Mouse (Mus musculus) lung, embryonic 15.5 days (tissue): ENCODE results near the gene Vamp5. TPM values are rescaled to one million over a fixed set of nuclear protein-coding genes. Genes with fewer than 3 reads are reported as not detected.

Experiments used
- ATAC-seq: fragments of 200-750 bp; cut with Nextera tagmentation; 2 replicates; pipeline ENCODE4 v1.8.0; 2017; ENCODE audit warnings: moderate number of reproducible peaks, borderline replicate concordance; ENCODE audit not compliant: low FRiP score, low TSS enrichment; ENCODE audit errors: extremely low read depth
- H3K27ac ChIP-seq: fragments of 300-500 bp; sonication (generic); 2 replicates; pipeline ENCODE4 v1.5.1; 2015; ENCODE audit warnings: moderate library complexity, mild to moderate bottlenecking, inconsistent platforms
- H3K27me3 ChIP-seq: fragments of 300-500 bp; sonication (generic); 2 replicates; pipeline ENCODE4 v1.6.1; 2015; ENCODE audit warnings: inconsistent platforms
- H3K36me3 ChIP-seq: fragments of 300-500 bp; sonication (generic); 2 replicates; pipeline ENCODE4 v1.6.1; 2015; ENCODE audit warnings: inconsistent platforms
- H3K4me1 ChIP-seq: fragments of 300-500 bp; sonication (generic); 2 replicates; pipeline ENCODE4 v1.6.1; 2015; ENCODE audit warnings: inconsistent platforms
- H3K4me2 ChIP-seq: fragments of 300-500 bp; sonication (generic); 2 replicates; pipeline ENCODE4 v1.6.1; 2015; ENCODE audit warnings: inconsistent platforms, mild to moderate bottlenecking, moderate library complexity
- H3K4me3 ChIP-seq: fragments of 300-500 bp; sonication (generic); 2 replicates; pipeline ENCODE4 v1.5.1; 2015; ENCODE audit warnings: mild to moderate bottlenecking, inconsistent platforms
- H3K9ac ChIP-seq: fragments of 300-500 bp; sonication (generic); 2 replicates; pipeline ENCODE4 v1.6.1; 2015; ENCODE audit warnings: inconsistent platforms
- H3K9me3 ChIP-seq: fragments of 300-500 bp; sonication (generic); 2 replicates; pipeline ENCODE4 v1.6.1; 2016; ENCODE audit warnings: inconsistent platforms
- WGBS: fragments of 180-500 bp; shearing (Covaris S2); methylation state at CpG from one replicate; pipeline ENCODE4 v1.1.7; 2015; 5-methylcytosine and 5-hydroxymethylcytosine counted together
- polyA plus RNA-seq: library from polyadenylated mRNA; unstranded; fragments of >200 nt; fragmentation: Nextera tagmentation; extraction: Ambion mirVana; gene quantifications from 2 replicates; pipeline ENCODE4 v1.2.1, GENCODE M21; 2015

The Vamp5 gene
- polyA plus RNA-seq, result 34.5 and 37.5 TPM in 2 replicates

DNA sequence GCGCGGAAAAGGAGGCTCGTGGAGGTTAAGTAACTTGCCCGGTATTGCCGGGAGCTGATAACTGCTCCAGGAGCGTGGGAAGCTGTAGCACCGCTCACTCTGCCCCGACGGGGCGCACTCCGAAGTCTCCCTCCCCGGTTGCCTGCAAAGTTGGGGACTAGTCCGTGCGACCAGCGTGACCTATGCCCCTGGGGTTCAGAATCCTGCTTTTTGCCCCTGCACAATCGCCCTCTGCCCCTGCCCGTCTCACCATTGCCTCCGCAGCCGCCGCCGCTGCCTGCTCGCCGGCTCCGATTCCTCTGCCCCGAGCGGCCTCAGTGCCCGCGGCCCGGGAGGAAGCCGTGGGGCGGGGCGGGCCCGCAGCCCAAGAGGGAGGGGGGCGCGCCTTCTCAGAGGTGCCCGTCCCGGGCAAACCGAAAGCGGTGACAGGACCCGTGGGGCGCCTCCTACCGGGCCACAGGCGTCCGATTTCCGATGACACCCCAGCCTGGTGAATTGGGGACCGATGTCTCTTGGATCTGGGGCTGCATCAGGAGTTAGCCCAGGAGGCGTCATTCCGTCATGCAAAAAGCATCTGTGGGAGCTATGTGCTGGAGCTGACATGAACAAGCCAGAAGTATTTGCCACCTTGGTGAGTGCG, at the start of gene Vamp5:
Gene Vamp5 (minus strand): TSS at position 338 of the 640 bp plus-strand sequence.
- Histone ChIP-seq H3K4me1 (0 out of 2 replicates have a peak, but pooled peaks cover 6% of the 10 kb centered on the region), H3K27ac (peak within 1 kb of the TSS; percentile 84), H3K4me3 (peak within 1 kb of the TSS; percentile 62), H3K9me3 (no peaks in the 10 kb centered on the region), H3K27me3 (no peaks in the 10 kb centered on the region), H3K36me3 (peaks cover 6% of the 10 kb centered on the region), H3K4me2 (peak within 1 kb of the TSS; percentile 83), H3K9ac (peak within 1 kb of the TSS; percentile 72)
- WGBS, result 1% methylated on average over 49 of the region's 49 CpGs
- peak; percentile 87 for ATAC-seq

DNA sequence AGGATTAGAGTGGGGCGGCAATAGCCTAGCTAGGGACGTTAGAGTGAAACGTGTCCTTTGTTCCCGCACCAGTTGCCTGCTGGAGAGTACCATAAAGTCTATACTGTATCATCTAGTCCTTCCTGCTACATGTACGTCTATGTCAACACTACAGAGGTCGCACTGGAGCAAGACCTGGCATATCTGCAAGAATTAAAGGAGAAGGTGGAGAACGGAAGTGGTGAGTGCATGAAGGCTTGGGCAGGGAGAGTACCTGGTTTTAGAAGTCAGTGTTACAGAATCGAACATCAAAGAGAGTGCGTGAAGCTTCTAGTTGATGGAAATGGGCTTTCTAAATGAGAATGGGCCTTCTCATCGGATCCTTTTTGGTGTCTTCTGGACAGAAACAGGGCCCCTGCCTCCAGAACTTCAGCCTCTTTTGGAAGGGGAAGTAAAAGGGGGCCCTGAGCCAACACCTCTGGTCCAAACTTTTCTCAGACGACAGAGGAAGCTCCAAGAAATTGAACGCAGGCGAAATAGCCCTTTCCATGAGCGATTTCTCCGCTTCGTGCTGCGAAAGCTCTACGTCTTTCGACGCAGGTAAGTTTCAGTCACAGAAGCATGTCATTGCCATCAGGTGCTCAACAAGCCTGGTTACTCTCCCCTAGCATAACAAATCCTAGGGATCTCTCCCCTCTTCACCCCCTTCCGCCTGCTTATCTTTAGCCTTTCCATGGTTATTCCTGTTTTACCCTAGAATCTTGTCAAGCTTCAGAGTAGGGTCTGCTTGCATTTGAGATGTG, 49.0 kb upstream of the Vamp5 start:
- Histone ChIP-seq H3K9me3 (no peaks in the 10 kb centered on the region), H3K36me3 (peaks cover 83% of the 10 kb centered on the region), H3K4me2 (no peak overlapping the region), H3K27ac (no peak overlapping the region), H3K4me3 (no peak overlapping the region), H3K27me3 (no peaks in the 10 kb centered on the region), H3K9ac (no peak overlapping the region), H3K4me1 (no peaks in the 10 kb centered on the region)
- ATAC-seq, result no peak
- WGBS, result 79% methylated on average over 21 of the region's 21 CpGs

DNA sequence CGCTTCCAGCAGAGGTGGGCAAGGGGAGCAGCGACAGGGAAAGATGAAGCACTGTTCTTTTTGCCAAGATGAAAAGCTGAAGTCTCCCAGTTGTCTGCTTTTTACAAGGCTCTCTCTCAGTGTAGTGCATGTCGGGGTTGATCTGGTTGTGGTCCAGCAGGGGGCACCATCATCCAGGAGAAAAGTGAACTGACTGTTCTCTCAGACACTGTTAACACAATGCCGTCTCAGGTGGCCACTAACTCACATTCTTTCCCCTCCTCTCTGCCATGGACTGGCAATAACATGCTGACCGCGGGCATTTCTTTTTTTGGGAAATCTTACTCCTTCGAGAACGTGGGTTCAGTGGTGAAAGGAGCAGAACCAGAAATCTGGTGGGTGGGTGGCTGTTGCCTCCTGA, 47.8 kb upstream of the Vamp5 start:
- Histone ChIP-seq H3K4me1 (no peaks in the 10 kb centered on the region), H3K9ac (no peak overlapping the region), H3K4me3 (no peak overlapping the region), H3K4me2 (no peak overlapping the region), H3K27me3 (no peaks in the 10 kb centered on the region), H3K36me3 (peaks cover 85% of the 10 kb centered on the region), H3K27ac (no peak overlapping the region), H3K9me3 (no peaks in the 10 kb centered on the region)
- ATAC-seq, result peak; percentile 76; the same call in 1 of the 2 replicates
- WGBS, result 31% methylated on average over 8 of the region's 8 CpGs

DNA sequence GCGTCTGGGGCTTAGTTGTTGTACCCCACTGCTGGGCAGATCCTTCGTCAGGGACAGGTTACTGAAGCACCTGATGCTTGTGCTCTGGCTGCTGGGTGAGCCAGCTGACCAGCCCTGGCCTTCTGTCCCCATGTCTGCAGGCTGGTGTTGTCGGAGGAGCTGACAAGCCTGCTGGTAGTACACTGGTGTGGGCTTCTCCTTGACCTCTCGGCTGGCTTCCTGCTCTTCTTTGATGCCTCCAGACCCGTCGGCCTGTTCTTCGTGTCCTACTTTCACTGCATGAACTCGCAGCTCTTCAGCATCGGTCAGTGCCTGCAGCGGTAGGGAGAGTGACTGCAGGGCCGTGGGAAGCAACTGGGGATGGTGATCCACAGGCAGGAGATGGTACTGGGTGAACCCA, 45.4 kb upstream of the Vamp5 start:
- Histone ChIP-seq H3K27me3 (no peaks in the 10 kb centered on the region), H3K4me2 (no peak overlapping the region), H3K4me3 (no peak overlapping the region), H3K4me1 (no peaks in the 10 kb centered on the region), H3K9ac (no peak overlapping the region), H3K27ac (no peak overlapping the region), H3K9me3 (no peaks in the 10 kb centered on the region), H3K36me3 (peaks cover 86% of the 10 kb centered on the region)
- WGBS, result 92% methylated on average over 11 of the region's 11 CpGs
- no peak for ATAC-seq

DNA sequence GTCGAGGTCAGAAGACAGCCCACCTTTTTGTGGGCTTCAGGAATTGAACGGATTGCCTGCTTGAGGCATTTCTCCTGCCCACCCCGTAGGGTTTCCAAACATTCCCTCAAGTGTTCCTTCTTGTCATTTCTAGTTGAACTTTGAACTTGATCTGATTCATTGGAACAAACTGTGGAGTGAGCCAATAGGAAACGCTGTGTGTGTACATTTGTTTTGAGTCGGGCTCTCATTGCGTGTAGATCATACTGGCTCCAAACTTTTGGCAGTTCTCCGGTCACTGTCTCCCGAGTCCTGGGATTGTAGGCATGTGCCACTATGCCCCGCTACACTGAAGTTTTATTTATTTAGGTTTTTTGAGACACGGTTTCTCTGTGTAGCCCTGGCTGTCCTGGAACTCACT, 40.6 kb upstream of the Vamp5 start:
- no peaks in the 10 kb centered on the region for H3K27me3 ChIP-seq
- ATAC-seq, result no peak
- H3K9me3 ChIP-seq, result no peaks in the 10 kb centered on the region
- no peak overlapping the region for H3K9ac ChIP-seq
- no peak overlapping the region for H3K4me3 ChIP-seq
- peaks cover 7% of the 10 kb centered on the region; the same call in 1 of the 2 replicates for H3K4me1 ChIP-seq
- no peak overlapping the region for H3K27ac ChIP-seq
- peaks cover 70% of the 10 kb centered on the region for H3K36me3 ChIP-seq
- H3K4me2 ChIP-seq, result no peak overlapping the region
- WGBS, result 85% methylated on average over 10 of the region's 10 CpGs

DNA sequence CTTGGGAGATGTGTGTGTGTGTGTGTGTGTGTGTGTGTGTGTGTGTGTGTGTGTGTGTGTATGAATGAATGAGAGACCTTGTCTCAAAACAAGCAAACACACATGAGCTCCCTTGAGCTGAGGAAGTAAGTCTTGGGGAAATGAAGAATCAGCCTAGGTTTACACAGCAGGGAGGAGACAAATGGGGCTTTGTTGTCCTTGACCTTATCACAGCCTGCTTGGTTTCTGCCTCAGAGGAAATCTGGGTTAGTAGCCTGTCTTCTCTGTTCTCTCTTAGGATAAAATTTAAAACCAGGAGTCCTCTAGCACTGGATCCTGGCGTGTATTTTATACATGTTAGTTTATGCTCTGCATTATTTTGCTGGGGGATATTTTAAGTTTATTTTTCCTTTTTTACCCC, 39.5 kb upstream of the Vamp5 start:
- 79% methylated on average over 1 of the region's 1 CpGs for WGBS
- Histone ChIP-seq H3K36me3 (peaks cover 59% of the 10 kb centered on the region), H3K4me2 (no peak overlapping the region), H3K9ac (no peak overlapping the region), H3K27me3 (no peaks in the 10 kb centered on the region), H3K9me3 (no peaks in the 10 kb centered on the region), H3K4me3 (no peak overlapping the region), H3K27ac (no peak overlapping the region), H3K4me1 (peaks cover 18% of the 10 kb centered on the region)
- ATAC-seq, result no peak

DNA sequence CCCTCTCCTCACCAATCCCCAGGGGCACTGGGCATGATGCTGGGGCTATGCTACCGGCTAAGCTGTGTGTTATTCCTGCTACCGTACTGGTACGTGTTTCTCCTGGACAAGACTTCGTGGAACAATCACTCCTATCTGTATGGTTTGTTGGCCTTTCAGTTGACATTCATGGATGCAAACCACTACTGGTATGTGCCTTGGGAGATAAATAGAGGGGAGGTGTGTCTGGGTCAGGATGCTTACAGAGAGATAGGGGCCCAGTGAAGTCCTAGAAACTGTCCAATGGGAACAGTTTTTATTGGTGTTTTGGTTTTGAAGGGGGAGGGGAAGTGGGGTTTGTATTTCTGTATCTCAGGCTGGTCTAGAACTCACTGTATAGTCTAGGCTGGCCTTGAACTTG, 38.0 kb upstream of the Vamp5 start:
- Histone ChIP-seq H3K27ac (no peak overlapping the region), H3K4me3 (no peak overlapping the region), H3K9ac (no peak overlapping the region), H3K27me3 (no peaks in the 10 kb centered on the region), H3K4me2 (no peak overlapping the region), H3K4me1 (peaks cover 24% of the 10 kb centered on the region), H3K36me3 (peaks cover 43% of the 10 kb centered on the region), H3K9me3 (no peaks in the 10 kb centered on the region)
- WGBS, result 90% methylated on average over 4 of the region's 4 CpGs
- no peak for ATAC-seq

DNA sequence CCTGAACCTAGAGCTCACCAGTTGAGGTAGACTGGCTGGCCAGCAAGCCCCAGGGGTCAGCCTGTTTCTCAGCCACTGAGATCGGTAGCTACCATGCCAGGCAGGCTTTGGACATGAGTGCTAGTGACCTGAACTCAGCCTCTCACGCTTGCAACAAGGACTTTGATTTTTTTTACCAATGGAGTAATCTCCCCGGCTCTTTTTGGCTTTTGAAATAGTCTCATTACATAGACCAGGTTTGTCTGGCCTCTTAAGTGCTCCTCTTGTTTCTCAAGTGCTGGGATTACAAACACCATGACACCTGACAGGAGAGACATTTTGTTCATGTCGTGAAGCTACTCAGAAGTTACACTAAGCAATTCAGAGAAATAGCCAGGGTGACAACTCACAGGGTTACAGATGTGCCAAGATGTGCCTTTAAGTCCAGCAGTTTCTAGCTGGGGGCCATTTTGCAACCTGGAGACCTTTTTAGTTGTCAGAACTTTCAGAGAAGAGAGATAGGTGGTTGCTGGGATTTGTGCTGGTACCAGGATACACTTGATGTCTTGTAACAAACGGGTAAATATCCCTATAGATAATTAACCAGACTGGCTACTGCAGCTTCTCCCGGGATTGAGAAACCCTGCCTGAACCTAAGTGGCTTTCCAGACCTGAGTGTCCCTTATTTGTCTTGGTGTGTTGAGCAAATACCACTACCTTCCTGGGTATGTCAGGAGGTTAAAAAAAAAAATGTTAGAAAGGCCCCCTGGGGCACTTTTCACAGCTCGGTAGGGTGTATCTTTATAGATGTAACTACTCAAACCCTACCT, 35.9 kb upstream of the Vamp5 start:
- Histone ChIP-seq H3K27me3 (no peaks in the 10 kb centered on the region), H3K4me2 (peak overlapping the region; percentile 5; the same call in 1 of the 2 replicates), H3K4me1 (peaks cover 24% of the 10 kb centered on the region), H3K9me3 (no peaks in the 10 kb centered on the region), H3K9ac (no peak overlapping the region), H3K36me3 (peaks cover 23% of the 10 kb centered on the region), H3K27ac (no peak overlapping the region), H3K4me3 (no peak overlapping the region)
- ATAC-seq, result no peak
- WGBS, result 57% methylated on average over 7 of the region's 7 CpGs

DNA sequence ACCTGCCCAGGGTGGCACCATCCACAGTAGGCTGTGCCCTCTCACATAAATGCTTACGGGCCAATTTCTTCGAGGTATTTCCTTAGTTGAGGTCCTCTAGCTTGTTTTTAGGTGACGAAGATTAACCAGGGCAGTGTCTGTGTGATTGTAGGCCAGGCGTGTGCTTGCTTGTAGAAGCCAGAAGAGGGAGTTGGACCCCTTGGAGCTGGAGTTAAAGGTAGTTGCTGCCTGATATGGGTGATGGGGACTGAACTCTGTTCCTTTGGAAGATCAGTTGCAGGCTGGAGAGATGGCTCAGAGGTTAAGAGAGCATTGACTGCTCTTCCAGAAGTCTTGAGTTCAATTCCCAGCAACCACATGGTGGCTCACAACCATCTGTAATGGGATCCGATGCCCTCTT, 34.9 kb upstream of the Vamp5 start:
- Histone ChIP-seq H3K4me3 (peak overlapping the region; percentile 77), H3K9ac (peak overlapping the region; percentile 84; the same call in 1 of the 2 replicates), H3K9me3 (no peaks in the 10 kb centered on the region), H3K27me3 (no peaks in the 10 kb centered on the region), H3K4me2 (peak overlapping the region; percentile 56), H3K27ac (no peak overlapping the region), H3K4me1 (peaks cover 24% of the 10 kb centered on the region), H3K36me3 (peaks cover 19% of the 10 kb centered on the region)
- ATAC-seq, result no peak
- WGBS, result 78% methylated on average over 5 of the region's 5 CpGs

DNA sequence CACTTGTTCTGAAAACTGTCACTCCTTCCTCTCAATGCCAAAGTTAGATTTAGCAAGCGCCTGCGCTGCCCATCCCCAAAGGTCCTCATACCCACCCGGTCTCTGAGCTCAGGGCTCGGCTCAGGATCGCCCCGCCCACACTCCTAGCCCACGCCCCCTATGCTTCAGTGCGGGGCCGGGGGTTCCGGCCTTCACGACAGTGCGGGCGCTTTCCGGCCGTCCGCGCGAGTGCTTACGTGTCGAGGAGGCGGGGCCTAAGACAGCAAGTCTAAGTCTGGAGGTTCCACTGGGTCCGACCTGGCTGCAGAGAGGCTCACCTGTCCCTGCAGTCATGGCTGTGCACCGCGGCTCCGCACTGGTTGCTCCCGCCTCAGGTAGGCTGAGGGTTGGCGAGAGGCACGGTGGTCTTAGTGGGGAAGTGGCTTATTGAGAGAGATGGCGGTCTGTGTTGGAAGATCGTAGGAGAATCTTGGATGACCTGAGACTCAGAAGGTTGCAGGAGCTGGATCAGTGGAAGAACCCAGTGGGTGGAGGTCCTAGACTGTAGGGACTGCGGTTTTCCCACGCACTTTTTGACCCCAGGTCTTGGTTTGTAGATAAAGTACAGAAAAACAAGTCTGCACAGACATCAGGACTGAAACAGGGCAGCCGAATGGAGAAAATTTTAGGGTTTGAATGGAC, 33.9 kb upstream of the Vamp5 start, which contains the start of gene Ggcx:
Gene Ggcx (plus strand): TSS at position 233 of the 681 bp plus-strand sequence.
- Histone ChIP-seq H3K9ac (peak within 1 kb of the TSS; percentile 84), H3K36me3 (peaks cover 15% of the 10 kb centered on the region), H3K27me3 (no peaks in the 10 kb centered on the region), H3K4me3 (peak within 1 kb of the TSS; percentile 77), H3K4me1 (peaks cover 24% of the 10 kb centered on the region), H3K9me3 (no peaks in the 10 kb centered on the region), H3K4me2 (peak within 1 kb of the TSS; percentile 56), H3K27ac (peak within 1 kb of the TSS; percentile 56)
- WGBS, result under 1% methylated on average over 33 of the region's 33 CpGs
- peak; percentile 97 for ATAC-seq

DNA sequence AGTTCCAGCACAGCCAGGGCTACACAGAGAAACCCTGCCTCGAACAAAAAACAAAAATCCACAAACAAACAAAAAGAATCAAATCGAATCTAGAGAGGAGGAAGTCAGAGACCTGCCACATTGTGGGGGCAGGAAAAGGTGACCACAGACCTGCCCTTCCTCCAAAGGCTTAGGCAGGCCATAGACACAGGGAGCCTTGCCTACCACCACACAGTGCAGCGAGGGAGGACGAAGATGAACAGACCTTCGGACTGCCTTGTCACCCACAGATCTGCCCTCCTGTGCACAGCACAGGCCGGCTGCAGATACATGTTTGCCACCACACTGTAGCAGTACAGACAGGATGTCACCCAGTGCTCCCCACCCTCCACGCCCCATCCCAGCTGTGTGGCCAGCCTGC, 30.2 kb upstream of the Vamp5 start:
- Histone ChIP-seq H3K4me2 (no peak overlapping the region), H3K27me3 (no peaks in the 10 kb centered on the region), H3K9me3 (no peaks in the 10 kb centered on the region), H3K4me1 (peaks cover 14% of the 10 kb centered on the region), H3K36me3 (no peaks in the 10 kb centered on the region), H3K4me3 (no peak overlapping the region), H3K9ac (no peak overlapping the region), H3K27ac (no peak overlapping the region)
- 76% methylated on average over 7 of the region's 7 CpGs for WGBS
- no peak for ATAC-seq
